Mouse (Mus musculus): ENCODE measurements around the gene Pip5k1b.
A peak's percentile ranks its signal among the peaks of the same experiment; 100 is the strongest.

Pip5k1b gene

DNA sequence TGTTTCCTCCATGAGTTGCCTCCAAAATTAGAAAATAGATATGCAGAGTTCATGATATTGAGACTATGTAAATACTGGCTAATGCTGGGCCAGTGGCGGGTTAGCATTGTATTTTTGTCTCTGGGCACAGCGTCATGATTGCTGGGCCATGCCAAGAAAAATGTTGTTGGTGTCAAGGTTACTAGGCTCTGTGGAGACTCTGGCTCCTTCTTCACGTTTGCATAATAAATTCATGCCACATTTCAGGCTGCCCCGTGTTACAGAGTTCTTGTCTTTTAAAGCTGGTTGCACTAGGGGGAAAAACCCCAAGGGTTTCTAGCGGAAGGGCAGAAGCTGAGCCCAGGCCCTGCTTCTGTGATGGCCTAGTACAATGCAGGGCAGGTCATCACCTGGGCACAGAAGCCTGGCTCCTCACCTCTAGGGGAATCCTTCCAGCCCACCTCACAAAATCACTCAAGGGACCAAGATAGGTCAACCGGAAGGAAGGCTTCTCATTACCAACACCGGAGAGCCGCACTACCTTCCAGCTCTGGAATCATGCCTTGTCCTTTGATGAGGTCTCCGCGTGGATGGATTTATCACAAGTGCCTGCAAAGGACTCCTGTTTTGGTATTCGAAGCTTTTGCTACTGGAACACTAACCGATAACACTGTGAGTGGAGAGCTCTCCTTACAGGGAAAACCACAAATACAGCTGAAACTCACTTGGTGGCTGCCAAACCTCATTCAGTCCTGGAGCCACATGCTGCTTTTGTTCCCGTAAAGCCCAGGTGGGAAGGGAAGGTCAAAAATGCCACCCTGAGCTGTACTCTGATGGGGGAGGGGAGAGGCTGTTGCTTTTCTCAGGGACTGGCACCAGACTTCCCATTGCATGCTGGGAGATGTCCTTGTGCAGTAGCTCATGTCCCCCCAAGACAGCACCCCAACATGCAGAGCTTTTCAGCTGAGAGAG lies 248.1 kb downstream of the Pip5k1b start:
- DNase-seq (ENCODE audit: low spot score): no peak

DNA sequence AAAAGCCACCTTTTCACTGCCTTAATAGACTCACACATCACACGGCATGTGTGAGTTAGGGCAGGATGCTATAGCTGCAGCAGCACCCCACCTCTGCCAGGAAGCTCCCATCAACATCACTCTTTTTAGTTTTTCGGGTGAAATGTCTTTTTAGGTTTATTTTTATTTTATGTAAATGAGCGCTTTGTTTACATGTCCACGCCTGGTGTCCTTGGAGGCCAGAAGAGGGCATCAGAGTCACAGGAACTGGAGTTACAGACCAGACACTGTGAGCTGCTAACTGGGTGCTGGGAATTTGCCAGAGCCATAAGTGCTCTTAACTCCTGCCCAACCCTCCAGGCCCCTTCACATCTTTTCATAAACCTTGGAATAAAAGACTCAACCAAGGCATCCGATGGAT lies 249.3 kb downstream of the Pip5k1b start:
- DNase-seq (ENCODE audit: low spot score): no peak

DNA sequence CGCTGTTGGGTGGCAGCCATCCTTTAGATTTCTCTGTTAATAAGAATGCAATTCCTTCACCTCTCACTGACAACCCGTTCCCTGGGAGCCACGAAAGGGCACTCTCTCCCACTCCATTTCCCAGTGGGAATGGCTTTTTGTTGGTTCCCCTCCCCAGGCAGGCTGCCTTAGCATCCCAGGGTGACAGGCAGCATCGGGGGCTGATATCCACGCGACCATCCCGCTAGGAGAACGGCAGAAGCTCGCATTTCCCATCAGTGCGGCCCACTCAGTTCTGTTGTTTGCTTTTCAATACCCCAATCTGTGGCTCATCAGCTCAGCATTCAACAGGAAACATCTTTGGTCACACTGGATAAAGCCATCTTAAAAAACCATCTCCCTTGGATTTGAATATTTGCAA lies 253.5 kb downstream of the Pip5k1b start:
- no peak for DNase-seq (ENCODE audit: low spot score)

DNA sequence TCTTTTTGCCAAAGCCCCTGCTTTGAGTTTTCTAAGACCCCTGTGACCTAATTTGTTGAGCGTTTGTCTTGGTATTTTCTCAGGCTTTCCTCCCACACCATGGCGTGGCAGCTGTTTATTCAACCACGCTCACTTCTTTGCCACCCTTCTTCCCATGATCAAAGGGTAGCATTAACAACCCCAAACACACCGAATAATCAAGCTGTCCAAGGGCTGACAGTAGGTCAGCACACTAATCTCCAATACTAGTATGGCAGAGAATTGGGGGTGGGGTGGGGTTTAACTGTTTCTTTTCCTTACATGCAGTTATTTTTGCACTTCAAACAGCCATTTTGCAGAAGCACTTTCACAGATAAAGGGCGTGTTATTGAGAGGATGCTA lies 253.9 kb downstream of the Pip5k1b start:
- no peak for DNase-seq (ENCODE audit: low spot score)

DNA sequence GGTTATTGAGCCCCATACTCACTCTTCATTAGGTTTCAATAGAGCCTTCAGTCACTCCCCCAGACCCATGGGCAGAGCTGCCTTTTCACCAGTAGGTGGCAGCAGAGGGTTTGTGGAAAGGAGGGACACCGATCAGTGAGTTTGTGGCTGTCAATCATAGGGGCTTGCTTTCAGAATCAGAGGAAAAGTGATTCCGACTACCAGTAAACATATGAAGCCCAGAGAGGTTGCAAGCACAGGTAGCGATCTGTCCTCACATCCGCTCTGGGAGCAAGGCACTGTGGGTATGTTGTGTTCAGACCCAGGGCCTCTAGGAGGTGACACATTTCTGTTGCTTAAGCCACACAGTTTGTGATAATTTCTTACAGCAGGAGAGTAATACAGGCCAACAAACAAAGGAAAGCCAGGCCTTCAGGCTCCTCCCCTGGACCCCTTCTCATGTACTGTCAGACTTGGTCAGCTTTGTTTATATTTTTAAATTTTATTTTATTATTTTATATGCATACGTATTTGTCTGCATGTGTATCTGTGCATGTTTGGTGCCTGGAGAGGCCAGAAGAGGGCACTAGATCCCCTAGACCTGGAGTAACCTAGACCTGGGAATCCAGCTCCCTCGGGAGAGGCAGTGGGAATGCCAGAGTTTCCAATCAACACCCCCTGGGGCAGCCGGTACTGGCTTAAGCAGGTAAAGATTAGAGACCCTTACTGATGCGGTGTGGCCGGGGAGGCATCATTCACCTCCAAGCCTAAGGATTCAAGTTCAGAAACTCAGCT lies 254.5 kb downstream of the Pip5k1b start:
- peak; percentile 38 for DNase-seq (ENCODE audit: low spot score)

DNA sequence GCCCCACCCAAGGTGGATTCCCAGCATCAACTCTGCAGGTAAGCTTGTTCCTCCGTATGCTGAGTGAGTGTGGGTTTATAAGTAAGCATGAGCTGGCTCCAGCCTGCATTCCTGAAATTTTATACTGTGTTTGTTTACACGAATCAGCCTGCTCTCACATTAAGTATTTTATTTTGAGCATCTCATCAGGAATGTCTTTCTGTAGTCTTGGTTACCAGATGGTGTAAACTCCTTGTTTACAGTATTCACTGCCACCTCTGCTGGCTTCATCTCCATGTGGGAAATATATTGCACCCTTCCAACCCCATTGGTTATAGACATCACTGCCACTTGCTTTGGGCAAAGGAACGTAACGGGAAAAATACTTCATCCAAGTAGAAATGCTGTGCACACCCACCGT lies 262.1 kb downstream of the Pip5k1b start:
- no peak for DNase-seq (ENCODE audit: low spot score)

DNA sequence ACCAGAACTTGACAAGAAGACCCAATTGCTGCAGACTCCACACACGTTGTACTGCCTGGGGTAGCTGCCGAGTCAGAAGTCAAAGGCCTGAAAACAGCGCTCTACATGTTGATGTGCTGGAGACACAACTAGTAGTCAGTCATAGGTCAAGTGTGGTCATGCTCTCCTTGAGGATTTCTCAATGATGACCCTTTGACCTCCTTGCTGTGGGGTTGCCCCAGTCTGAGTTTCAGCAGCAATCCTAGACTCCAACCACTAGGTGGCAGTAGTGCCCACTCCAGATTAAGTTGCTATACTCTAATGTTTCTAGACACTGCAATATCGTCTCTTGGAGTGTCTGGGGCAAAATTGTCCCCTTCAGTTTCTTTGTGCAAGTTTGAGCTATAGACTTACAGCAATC lies 271.5 kb downstream of the Pip5k1b start:
- peak; percentile 44 for DNase-seq (ENCODE audit: low spot score)

DNA sequence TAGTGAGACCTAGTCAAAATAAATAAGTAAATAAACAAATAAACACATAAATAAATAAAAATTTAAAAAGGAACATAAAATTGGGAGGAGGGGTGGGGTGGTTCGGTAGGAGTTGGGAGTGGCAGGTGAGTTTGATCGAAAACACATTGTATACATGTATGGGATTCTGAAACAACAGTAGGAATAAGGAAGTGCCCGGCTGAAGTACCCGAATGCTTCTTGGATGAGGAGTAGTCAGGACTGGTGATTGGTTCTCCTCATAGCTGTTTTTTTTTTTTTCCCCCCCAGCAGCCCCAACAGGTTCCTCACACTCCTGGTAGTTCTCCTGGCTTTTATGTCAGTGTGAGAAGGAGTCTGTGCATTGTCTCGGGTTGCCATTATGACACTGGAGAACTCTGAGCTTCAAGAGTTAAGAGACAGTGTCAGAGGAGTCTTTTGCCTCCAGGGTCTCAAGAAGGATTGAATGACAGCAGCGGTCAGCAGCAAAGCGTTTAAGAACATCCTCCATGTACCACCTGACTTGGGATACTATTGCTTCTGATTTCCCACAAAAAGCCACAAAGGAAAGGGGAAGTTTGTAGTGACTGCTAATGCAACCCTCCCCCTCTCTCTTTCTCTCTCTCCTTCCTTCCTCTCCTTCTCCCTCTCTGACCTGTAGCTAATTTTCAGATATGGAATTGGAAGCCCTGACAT lies 274.2 kb downstream of the Pip5k1b start:
- DNase-seq (ENCODE audit: low spot score): no peak

DNA sequence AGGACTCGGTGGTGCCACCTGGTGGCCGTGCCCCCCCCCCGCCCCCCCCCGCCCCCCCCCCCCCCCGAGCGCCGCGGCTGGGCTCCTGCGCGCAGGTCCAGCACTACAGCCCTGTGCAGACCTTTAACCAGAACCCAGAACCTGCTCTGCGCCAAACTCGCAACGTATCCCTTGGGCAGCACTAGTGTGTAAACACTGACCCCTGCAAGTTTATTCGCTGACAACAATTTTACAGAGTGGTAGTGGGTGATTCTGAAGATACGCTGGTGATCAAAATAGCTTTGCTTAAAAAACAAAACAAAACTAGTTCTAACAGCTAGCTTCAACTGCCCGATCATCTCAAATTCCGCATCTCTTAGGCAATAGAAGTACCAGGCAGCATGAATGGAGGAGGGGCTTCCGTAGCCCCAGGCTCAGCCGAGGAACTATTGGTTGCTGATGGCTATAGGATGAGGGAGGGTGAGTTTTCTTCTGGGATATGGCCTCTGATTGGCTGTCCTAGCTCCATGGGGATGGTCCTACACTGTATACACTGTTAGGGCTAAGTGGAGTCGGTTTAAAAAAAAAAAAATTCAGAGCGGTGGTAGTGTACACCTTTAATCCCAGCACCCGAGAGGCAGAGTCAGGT lies 275.0 kb downstream of the Pip5k1b start, which contains the start of gene Fxn:
Fxn (minus strand) TSS at position 5 of the 628 bp plus-strand sequence.
- DNase-seq (ENCODE audit: low spot score): peak; percentile 55

DNA sequence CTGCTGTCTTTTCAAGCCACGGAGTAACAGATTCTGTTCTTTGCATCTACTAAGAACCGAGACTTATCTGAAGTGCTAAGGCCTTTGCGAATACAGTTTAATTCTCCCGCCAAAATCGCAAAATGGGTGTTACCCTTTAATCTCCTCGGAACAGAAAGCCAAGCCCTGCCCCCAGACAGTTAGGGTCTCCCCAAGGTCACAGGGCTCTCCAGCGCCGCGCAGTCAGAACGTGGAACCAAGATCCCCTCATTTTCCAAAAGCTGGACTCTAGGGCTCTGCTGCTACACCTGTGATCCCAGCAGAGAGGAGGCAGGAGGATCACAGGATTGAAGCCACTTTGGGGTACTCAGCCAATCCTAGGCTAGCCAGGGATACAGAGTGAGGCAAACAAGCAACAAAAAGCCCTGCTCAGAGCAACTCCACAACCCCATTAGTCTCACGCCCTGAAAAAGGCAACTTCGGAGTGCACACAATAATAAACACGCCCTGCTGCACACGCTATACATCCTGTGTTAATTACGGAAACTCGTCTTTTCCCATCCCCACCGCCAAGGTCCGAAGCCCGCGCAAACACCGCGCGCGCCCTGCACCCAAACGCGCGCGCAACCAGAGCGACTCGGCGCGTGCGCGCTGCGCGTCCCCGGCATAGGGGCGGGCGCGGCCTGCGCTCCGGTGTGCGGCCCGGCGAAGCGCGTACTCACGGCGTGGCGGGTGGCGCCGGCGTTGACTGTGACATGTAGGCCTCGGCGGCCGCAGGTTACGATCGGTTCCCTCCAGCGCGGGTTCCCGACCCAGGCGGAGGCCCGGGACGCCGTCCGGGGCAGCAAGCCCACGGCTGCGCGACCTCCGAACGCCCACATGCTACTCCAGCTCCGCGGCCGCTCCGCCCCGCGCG lies 275.7 kb downstream of the Pip5k1b start:
- peak; percentile 85 for DNase-seq (ENCODE audit: low spot score)

DNA sequence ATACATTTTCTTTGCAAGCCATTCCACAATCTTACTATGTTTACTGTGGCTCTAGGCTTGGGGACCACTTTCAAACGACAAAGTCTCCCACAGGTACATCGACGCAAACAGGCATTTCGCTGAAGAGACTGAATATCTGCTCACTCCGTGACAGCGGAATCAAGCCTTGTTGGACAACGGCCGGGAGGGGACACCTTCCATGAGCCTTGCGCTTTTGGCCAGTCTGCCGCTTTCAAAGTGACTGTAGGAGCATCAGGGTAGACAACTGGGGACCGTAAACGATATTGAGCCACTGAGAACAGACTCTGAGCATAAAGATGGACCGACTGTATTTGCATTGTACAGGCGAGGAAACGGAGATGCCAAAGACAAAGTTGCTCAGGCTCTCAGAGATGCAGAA lies 276.8 kb downstream of the Pip5k1b start:
- DNase-seq (ENCODE audit: low spot score): no peak

DNA sequence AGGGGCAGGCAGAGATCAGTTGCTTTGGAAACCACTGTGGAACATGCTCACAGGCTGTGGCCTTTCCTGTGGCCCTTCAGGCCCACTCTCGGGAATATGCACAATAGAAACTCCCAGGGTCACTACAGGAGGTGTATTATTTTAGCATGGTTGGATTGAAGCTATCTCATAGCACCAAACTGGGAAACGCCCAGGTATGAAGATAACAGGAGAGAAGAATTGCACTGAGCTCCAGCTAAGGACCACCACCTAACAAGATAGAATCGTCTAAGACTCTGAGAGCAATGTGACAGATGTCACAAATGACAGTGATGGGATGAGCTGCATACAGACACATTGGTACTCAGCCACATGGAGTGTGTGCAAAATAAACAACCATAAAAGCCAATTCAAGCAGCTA lies 281.4 kb downstream of the Pip5k1b start:
- no peak for DNase-seq (ENCODE audit: low spot score)

DNA sequence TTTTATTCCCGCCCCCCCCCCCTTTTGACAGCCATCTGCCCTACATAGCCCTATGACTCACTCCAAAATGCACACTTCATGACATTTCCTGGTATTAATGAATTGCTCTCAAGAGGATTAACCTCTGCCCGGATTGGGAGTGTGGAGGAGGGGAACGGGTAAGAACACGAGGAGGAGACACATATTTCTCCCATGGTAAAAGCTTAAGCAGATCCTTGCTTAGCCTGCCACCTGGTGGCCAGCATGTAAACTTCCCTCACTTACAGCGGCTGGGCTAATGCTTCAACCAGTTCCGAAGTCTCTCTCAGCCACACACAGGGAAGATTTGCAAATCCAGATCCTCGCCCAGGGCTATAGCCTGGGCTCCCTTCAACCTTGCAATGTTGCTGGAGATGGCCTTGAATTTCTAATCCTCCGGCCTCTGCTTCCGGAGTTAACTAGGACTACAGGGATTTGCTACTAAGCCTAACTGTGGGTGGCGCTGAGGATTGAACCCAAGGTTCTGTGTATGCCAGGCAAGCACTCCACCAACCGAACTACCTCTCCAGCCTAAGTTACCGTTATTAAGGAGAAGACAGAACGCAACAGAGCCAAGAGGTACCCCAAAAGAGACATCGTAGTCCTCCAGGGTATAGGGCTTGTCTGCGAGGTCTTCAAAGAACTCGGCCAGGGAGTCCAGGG lies 283.8 kb downstream of the Pip5k1b start:
- DNase-seq (ENCODE audit: low spot score): peak; percentile 56

DNA sequence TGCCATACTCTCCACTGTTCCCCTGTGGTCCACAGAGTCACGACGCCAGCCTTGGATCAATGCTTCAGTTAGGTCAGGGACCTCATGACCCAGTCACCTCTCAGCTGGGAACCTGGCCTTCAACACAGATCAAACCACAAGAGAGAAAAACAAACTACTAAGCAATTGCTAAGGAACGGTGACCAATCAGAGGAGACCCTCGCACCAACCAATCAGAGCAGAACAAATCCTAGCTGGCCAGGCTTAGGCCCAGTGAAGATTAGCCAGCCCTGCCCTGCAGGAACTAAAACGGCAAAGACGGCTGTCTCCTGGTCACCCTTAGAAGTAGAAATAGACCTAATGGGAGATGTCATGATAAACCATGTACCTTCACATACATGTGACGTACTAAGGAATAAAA lies 284.3 kb downstream of the Pip5k1b start:
- no peak for DNase-seq (ENCODE audit: low spot score)

DNA sequence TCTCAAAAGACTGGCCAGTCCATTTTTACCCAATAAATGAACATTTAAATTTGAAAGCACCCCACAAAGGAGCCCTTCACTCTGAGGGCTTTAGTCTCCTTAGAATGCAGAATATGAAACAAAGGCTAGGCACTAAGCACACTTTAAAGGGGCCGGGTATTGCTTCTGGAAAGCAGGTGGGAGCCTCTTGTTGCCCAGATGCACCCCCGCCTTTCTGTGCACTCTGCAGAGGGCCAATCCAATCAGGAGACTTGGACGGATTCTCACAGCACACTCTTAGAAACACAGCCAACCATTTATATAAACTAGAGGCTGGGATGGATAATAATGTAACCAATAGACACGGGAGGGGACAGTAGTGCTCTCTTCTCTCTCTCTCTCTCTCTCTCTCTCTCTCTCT lies 287.1 kb downstream of the Pip5k1b start:
- DNase-seq (ENCODE audit: low spot score): no peak

DNA sequence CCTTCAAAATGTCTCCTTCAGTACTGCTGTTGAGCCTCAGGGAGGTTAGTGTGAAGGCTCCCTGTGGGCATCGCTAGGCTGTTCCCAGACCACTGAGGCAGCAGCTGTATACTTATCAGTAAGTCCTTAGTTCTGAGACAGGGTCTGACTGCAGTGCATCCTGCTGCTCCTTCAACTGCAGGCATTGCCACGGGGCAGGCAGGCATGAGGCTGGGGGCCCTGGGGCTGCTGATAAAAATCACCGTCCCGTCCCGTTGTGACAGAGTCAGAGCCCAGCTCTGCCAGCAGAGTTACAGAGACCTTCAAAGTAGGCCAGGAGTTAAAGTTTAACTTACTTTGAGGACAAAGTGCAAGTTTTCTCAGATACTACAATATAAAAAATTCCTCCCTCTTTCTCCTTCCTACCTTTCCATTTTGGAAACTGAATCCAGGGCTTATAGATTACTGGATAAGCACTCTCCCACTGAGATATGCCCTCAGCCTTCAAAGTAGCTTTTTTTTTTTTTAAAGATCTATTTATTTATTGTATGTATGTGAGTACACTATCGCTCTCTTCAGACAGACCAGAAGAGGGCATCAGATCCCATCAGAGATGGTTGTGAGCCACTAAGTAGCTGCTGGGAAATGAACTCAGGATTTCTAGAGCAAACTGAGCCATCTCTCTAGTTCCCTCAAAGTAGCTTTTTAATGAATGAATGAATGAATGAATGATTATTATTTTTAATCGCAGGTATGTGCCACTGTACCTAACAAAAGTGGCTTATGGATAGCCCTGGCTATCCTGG lies 289.4 kb downstream of the Pip5k1b start:
- no peak for DNase-seq (ENCODE audit: low spot score)

DNA sequence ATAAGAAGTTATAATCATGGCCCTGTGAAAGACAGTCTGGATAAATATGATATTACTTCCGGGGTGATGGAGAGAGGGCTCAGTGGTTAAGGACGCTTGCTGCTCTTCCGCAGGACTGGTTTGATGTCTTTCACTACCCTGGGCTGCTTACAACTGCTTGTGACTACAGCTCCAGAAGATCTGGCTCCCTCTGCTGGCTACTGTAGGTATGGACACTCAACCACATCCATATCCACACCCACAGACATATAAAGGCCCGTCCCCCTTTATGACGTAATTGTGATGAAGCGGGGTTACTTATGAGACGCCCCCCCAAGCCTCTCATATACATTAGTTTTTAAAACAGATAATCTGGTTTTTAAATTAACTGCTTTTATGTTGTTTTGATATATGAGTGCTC lies 290.7 kb downstream of the Pip5k1b start:
- peak; percentile 61 for DNase-seq (ENCODE audit: low spot score)

DNA sequence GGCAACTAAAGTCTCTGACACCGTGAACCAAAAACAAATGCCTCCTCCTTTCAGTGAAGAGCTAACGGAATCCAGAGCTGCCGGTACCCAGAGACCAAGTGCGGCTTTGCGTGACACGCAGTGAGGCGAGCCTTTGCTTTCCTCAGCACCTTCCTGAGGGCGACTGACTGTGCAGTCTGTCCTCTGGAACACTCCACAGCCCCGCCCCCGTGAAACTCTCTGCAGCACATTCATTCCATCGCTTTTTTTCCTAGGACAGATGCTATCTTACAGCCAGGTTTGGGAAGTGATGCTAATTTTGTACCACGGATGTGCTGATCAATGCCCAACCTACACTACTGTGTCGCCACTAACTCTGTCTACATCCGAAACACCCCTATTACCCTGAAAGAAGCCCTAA lies 292.9 kb downstream of the Pip5k1b start:
- no peak for DNase-seq (ENCODE audit: low spot score)
